Mouse (Mus musculus): ENCODE data around the gene Ptgis. TPM values are rescaled to one million over a fixed set of nuclear protein-coding genes. Genes with fewer than 3 reads are reported as not detected.
A peak's percentile ranks its signal among the peaks of the same experiment; 100 is the strongest.

Gene Ptgis
- 1 to 10 TPM; 1.5 to 2.4 TPM for total RNA-seq (2021)
- long read RNA-seq, experiment 1, partial matches to known transcripts = 0 of 10 reads
- long read RNA-seq, experiment 1, other reads (novel, unspliced or antisense) = 7 of 10 reads
- long read RNA-seq, experiment 2, partial matches to known transcripts = 0 of 6 reads
- long read RNA-seq, experiment 2, other reads (novel, unspliced or antisense) = 4 of 6 reads

GRCm38 (mm10) chr2:167240008-167240964, at the start of gene Ptgis:
Gene Ptgis (minus strand): TSS chr2:167240604.
- no peak for DNase-seq (ENCODE audit: low spot score in 2 of 2)

DNA sequence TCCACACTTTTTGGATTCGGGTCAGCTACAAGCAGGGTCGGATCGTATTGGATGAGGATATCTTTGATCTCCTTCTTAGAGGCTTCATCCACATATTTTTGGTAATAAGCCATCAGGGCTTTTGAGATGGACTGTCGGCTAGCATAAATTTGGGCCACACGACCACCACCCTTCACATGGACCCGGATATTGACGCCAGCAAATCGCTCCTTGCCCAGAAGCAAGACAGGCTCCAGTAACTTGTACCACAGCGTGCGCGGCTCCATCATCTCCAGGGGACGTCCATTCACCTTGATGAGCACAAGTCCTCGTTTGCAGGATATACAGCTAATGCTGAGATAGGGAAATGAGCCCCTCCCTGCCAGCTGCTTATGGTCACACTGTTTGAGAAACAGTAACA, 41.1 kb upstream of the Ptgis start:
- DNase-seq (ENCODE audit: low spot score in 2 of 2) = no peak

DNA sequence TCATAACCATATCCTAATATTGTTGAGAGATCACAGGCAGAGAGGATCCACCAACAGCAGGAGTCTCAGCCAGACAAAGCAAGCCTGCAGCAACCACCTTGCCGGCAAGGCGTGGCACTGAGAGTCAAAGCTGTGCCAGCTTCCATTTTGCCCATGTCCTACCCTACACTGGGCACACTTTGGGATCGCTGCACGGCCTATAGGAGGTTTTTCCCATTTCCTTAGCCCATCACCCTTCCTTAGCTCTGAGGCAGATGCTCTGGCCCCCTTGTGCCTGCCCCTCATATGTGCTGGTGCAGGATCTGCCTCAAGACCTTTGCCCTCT, 40.5 kb upstream of the Ptgis start:
- DNase-seq (ENCODE audit: low spot score in 2 of 2) = no peak

GRCm38 (mm10) chr2:167280090-167280985, 39.9 kb upstream of the Ptgis start:
- DNase-seq (ENCODE audit: low spot score in 2 of 2) = peak; percentile 74 to 79

DNA sequence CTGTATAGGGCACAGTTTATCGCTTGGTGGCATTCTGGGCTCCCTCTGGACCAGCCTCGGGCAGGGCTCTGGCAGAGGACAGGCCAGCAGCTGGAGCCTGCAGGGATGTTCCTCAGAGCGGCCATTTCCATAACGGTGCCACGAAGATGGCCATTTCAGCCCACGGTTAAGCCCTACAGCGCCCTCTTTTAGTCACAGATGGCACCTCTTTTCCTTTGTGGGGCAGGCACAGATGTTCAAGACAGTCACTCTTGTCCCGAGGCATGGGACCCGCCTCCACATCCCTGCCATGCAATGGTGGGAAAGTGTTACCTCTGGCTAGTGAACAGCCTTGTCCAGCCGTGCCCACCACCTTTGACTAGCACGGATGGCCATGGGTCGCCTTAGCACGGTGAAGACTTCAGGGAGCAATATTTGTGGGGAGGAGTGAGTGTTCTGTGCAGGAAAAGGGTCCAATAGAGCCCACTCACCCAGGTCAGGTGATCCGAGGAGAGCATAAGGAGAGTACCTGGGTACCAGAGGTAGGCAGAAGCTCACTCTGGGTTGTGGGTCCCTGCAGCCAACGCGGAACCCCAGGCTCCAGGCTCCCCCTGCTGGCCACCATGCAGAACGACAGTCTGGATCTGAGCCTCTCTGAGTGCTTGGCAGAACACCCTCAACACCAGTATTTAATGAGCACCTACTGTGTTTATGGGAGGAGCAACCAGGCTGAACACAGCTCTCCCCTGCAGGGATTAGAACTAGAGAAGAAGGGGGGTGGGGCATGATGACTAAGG, 38.5 kb upstream of the Ptgis start:
- DNase-seq (ENCODE audit: low spot score in 2 of 2) = peak; percentile 72 to 73

GRCm38 (mm10) chr2:167278011-167278410, 37.6 kb upstream of the Ptgis start:
- no peak for DNase-seq (ENCODE audit: low spot score in 2 of 2)

DNA sequence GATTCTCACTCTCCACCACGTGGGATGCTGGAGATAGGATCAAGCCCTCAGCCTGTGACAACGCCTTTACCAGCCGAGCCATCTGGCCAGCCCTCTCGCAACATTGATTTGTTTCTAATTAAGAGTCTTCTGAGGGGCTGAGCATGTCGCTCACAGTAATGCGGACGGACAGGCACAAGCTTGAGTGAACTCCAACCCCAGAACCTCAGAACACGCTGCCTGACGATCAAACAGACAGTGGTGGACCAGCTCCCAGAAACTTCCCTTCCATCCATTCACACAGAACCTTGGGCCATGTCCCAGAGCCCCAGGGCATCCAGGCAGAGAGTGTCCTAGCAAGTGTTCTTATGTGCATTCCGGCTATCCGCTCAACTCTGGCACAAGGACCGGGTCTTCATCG, 36.6 kb upstream of the Ptgis start:
- peak in 1 of 2 experiments; percentile 1 for DNase-seq (ENCODE audit: low spot score in 2 of 2)

DNA sequence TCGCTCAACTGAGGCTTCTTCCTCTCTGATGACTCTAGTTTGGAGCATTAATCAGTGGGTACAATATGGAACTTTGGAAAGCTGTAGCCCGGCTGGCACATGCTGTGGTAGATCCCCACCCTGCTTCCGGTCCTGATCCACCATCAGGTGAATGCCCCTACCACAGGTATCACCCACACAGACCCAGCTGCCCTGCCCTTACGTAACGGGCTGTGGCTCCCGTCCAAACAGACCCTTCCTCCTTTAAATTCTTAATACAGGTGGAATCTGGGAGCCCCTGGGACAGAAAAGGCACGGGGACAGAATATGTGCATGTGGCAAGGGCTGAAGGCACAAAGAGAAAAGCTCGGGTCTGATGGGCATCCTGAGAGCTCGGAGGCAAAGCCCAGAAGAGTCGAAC, 35.5 kb upstream of the Ptgis start:
- DNase-seq (ENCODE audit: low spot score in 2 of 2) = peak in 1 of 2 experiments; percentile 1

- peak in 1 of 2 experiments; percentile 0 for DNase-seq (ENCODE audit: low spot score in 2 of 2)
Measured at GRCm38 (mm10) chr2:167274713-167275465, 34.5 kb upstream of the Ptgis start.

DNA sequence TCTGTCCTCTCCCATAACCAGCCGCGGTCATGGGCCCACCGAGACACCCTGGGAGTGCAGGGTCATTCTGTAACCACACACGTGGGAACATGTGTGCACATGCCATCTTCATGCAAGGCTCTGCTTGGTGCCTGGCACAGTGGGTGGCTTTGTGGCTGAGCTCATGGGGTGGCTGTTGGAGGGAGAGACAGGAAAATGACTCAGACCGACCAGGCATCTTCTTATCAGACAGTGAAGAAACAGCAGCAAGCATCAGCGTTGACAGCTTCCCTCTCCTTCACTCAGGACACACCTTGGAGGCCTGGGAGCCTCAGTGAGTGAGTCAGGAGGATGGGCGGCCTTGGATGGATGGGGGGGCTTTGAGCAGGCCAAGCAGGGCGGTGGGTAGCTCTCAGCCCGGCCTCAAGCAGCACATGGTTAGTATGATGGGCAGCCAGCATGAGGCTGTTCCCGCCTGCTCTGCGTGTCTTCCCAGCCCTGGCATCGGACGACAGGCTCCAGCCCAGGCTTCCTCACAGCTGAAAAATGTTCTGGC, 32.9 kb upstream of the Ptgis start:
- DNase-seq (ENCODE audit: low spot score in 2 of 2) = peak in 1 of 2 experiments; percentile 0

GRCm38 (mm10) chr2:167272706-167273105, 32.3 kb upstream of the Ptgis start:
- no peak for DNase-seq (ENCODE audit: low spot score in 2 of 2)

- DNase-seq (ENCODE audit: low spot score in 2 of 2) = peak in 1 of 2 experiments; percentile 0
Measured at GRCm38 (mm10) chr2:167271121-167271521, 30.7 kb upstream of the Ptgis start.

GRCm38 (mm10) chr2:167270496-167270895, 30.1 kb upstream of the Ptgis start:
- DNase-seq (ENCODE audit: low spot score in 2 of 2) = peak in 1 of 2 experiments; percentile 0

- no peak for DNase-seq (ENCODE audit: low spot score in 2 of 2)
Measured at GRCm38 (mm10) chr2:167268721-167269120, 28.3 kb upstream of the Ptgis start.

DNA sequence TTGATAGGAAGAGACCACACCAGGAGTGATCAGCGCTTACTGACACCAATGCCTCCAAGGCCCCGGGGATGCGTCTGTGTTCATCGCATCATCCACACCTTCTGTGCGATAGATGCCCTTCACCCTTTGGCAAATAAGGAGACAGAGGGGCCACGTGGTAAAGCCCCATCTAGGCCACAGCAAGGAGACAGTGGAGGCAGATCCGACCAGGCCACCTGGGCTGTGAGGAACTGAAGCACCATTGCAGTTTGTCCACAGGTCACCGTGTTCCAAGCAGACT, 27.9 kb upstream of the Ptgis start:
- DNase-seq (ENCODE audit: low spot score in 2 of 2) = no peak

DNA sequence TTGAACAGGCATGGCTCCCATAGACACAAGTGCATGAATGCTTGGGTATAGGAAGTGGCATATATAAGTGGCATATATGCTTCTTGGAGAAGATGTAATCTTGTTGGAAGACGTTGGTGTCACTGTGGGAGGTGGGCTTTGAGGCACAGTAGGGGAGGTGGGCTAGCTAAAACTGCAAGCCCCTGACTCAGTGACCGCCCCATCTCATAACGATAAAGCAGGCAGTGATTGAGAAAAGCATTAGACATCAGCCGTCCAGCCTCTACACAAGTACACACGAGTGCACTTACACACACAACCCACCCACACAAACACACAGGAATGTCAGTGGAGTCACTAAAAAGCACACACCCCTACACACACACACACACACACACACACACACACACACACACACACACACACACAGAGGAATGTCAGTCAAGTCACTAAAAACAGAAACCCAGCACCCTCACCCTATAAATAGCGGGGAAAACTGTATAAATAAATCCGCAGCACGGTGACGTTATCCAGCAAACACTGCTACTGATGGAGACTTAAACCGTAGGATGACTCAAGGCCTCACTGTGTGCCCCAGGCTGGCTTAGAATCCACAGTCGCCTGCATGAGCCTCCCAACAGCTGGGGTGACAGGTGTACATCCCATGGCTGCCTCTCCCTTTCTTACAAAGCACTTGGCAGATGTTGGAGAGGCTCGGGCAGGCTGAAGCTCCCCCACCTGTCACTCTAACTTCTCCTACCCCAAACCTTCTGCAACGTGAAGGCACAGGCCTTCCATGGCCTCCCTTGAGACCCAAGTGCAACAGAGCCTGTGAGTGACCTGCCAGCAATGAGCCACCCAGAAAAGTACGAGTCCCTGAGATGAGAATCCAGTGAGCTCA, 27.4 kb upstream of the Ptgis start:
- DNase-seq (ENCODE audit: low spot score in 2 of 2) = peak in 1 of 2 experiments; percentile 10

- DNase-seq (ENCODE audit: low spot score in 2 of 2) = peak in 1 of 2 experiments; percentile 0
Measured at GRCm38 (mm10) chr2:167266231-167266630, 25.8 kb upstream of the Ptgis start.

- peak in 1 of 2 experiments; percentile 1 for DNase-seq (ENCODE audit: low spot score in 2 of 2)
Measured at GRCm38 (mm10) chr2:167265806-167266205, 25.4 kb upstream of the Ptgis start.

DNA sequence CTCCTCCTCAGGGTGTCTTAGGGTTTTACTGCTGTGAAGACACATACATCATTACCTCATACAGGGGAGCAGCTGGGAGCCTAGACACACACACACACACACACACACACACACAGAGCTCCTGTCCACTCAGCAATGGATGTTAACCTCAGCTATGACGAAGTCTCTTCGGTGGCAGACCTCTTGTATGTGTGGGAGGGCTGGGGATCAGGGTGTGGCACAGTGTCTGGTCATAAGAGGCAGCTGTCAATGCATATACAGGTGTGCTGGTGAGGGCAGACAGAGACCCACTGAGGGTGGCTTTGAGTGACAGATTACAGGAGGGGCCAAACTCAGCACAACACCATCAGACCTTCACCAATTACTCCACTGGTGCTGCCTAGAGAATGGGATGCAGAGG, 24.6 kb upstream of the Ptgis start:
- peak in 1 of 2 experiments; percentile 0 for DNase-seq (ENCODE audit: low spot score in 2 of 2)

Measured in left cerebral cortex, adult 18-20 months (tissue).